Mouse (Mus musculus) inflammation-experienced regulatory T-cells, adult 16 weeks (primary cell): Measurements from ENCODE around the gene Gm4214. TPM values are rescaled to one million over a fixed set of nuclear protein-coding genes. Genes with fewer than 3 reads are reported as not detected.

Source experiments
- polyA plus RNA-seq: library from polyadenylated mRNA; unstranded; fragments of 100-300 nt; shearing (Covaris generic); gene quantifications from one replicate; pipeline ENCODE4 v1.2.1, GENCODE M21; 2017

Gene Gm4214
- not detected for polyA plus RNA-seq

GRCm38 (mm10) chr7:22984573-22984972 lies at the start of gene Gm4214:
Gene Gm4214, minus strand, starts transcription at chr7:22984673.

DNA sequence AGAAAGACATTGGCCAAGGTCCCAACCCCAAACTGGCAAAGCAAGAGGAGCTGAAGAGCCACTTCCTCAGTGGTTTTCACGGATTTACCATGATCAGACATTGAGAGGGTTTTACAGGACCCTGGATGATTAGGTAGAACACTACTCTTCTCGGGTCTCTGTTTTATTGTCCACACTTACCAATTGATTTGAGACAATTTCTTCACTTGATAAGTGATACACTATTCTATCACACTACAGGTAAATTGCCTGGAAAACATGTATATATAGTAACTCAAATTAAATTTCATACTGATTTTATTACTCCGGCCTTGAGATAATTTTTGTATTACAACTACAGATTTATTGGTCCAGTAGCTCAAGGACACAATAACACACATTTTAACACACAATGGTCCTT lies 35.4 kb upstream of the Gm4214 start, which contains the start of gene Gm4216:
Gene Gm4216 (minus strand): TSS at position 101 of the 400 bp plus-strand sequence.

Other genes with a start within 250 kb of the Gm4214 start
- gene Vmn1r157, start 223.0 kb downstream of the Gm4214 start, polyA plus RNA-seq = not detected
- gene Vmn1r158, start 193.9 kb downstream of the Gm4214 start, polyA plus RNA-seq = not detected
- not detected for gene Vmn1r159, start 141.1 kb downstream of the Gm4214 start, polyA plus RNA-seq
- not detected for gene Vmn1r160, start 113.4 kb downstream of the Gm4214 start, polyA plus RNA-seq
- gene Gm4216, start 35.2 kb upstream of the Gm4214 start, polyA plus RNA-seq = not detected
- gene Vmn1r163, start 70.9 kb upstream of the Gm4214 start, polyA plus RNA-seq = not detected
- not detected for gene Gm8720, start 82.8 kb upstream of the Gm4214 start, polyA plus RNA-seq
- not detected for gene Gm10662, start 159.8 kb upstream of the Gm4214 start, polyA plus RNA-seq
- not detected for gene Vmn1r165, start 232.7 kb upstream of the Gm4214 start, polyA plus RNA-seq